Mouse (Mus musculus): ENCODE measurements around the gene Rras2. TPM values are rescaled to one million over a fixed set of nuclear protein-coding genes. Genes with fewer than 3 reads are reported as not detected.

Gene Rras2
- total RNA-seq, 1 experiment: 44.0 TPM

DNA sequence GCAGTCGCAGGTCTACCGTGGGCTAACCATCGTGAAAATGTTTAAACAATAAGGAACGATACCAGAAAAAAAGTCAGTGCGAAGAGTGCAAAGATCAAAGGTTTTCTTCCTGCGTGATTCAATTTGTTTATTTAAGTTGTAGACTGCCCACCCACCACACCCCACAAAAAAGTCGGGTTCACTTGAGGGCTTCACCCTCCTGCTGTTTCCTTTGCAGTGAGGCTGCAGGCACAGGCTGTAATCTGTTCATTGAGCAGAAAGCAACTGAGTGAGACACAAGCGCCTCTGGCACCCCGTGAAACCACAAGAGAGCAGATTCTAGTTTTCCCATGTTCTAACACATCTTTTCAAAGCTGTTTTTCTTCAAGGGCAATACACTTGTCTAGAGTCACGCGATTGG is 29.6 kb downstream of the Rras2 start:
- Histone ChIP-seq H3K4me3 (ENCODE audit: insufficient read depth in 1 of 2, low read depth in 1 of 2, low read length in 2 of 2, poor library complexity in 1 of 2, severe bottlenecking in 1 of 2) (no peak overlapping the region), H3K27ac (ENCODE audit: insufficient read depth, low read depth, low read length, poor library complexity, severe bottlenecking) (no peak overlapping the region), H3K4me1 (ENCODE audit: control insufficient read depth in 2 of 2, insufficient read depth in 2 of 2, low read length in 2 of 2, poor library complexity in 1 of 2) (peaks cover 18 to 21% of the 10 kb centered on the region in 2 experiments), H3K9me3 (ENCODE audit: control insufficient read depth, insufficient read depth, low read depth, low read length) (no peaks in the 10 kb centered on the region), H3K9ac (ENCODE audit: insufficient read depth, low read depth, low read length, poor library complexity, severe bottlenecking) (no peak overlapping the region), H3K36me3 (ENCODE audit: control insufficient read depth, insufficient read depth, low read length, poor library complexity, severe bottlenecking) (no peaks in the 10 kb centered on the region)
- in situ Hi-C loops (cut with MboI; ENCODE audit: low sequenced_read_pairs in 2 of 2, unreplicated experiment in 2 of 2): no loop called here
- TF ChIP-seq ZNF384 (IDR thresholded peaks at IDR 0.05; ENCODE audit: low read depth, low read length): no peak
- TF ChIP-seq MAFK (IDR thresholded peaks at IDR 0.05; ENCODE audit: insufficient read depth, low read depth, low read length): no peak
- TF ChIP-seq ZC3H11A (IDR thresholded peaks at IDR 0.05; ENCODE audit: borderline replicate concordance, low read depth, low read length): no peak
- TF ChIP-seq HCFC1 (IDR thresholded peaks at IDR 0.05; ENCODE audit: borderline replicate concordance, insufficient read depth, low read length): no peak
- no peak for DNase-seq (ENCODE audit: low read depth, low spot score)

DNA sequence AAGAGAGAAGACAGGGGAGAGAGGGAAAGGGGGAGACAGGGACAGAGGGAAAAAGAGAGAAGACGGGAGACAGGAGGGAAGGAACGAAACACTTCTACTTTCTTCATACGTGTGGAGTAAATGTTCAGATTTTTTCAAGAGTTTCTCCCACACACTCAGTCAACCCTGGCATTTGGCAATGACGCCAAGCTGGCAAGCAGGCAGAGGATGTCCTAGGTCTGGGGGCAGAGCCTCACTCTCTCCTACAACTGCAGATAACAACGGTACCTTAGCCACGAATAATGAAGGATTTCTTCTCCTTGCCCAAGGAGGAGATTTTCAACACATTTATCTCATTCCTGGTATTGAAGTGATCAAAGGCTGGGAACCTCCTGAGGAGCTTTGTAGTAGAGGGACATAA is 30.2 kb downstream of the Rras2 start:
- no peak for DNase-seq (ENCODE audit: low read depth, low spot score)
- H3K4me3 ChIP-seq (ENCODE audit: insufficient read depth in 1 of 2, low read depth in 1 of 2, low read length in 2 of 2, poor library complexity in 1 of 2, severe bottlenecking in 1 of 2): no peak overlapping the region
- in situ Hi-C loops (cut with MboI; ENCODE audit: low sequenced_read_pairs in 2 of 2, unreplicated experiment in 2 of 2): no loop called here
- H3K9me3 ChIP-seq (ENCODE audit: control insufficient read depth, insufficient read depth, low read depth, low read length): no peaks in the 10 kb centered on the region
- H3K9ac ChIP-seq (ENCODE audit: insufficient read depth, low read depth, low read length, poor library complexity, severe bottlenecking): no peak overlapping the region
- no peaks in the 10 kb centered on the region for H3K36me3 ChIP-seq (ENCODE audit: control insufficient read depth, insufficient read depth, low read length, poor library complexity, severe bottlenecking)
- no peak overlapping the region for H3K27ac ChIP-seq (ENCODE audit: insufficient read depth, low read depth, low read length, poor library complexity, severe bottlenecking)
- peaks cover 16 to 18% of the 10 kb centered on the region in 2 experiments for H3K4me1 ChIP-seq (ENCODE audit: control insufficient read depth in 2 of 2, insufficient read depth in 2 of 2, low read length in 2 of 2, poor library complexity in 1 of 2)
- TF ChIP-seq HCFC1 (IDR thresholded peaks at IDR 0.05; ENCODE audit: borderline replicate concordance, insufficient read depth, low read length): no peak
- TF ChIP-seq MAFK (IDR thresholded peaks at IDR 0.05; ENCODE audit: insufficient read depth, low read depth, low read length): no peak
- no peak for TF ChIP-seq ZNF384 (IDR thresholded peaks at IDR 0.05; ENCODE audit: low read depth, low read length)
- TF ChIP-seq ZC3H11A (IDR thresholded peaks at IDR 0.05; ENCODE audit: borderline replicate concordance, low read depth, low read length): no peak
- no peak for TF ChIP-seq CHD2 (IDR thresholded peaks at IDR 0.05; ENCODE audit: low read depth, low read length)

DNA sequence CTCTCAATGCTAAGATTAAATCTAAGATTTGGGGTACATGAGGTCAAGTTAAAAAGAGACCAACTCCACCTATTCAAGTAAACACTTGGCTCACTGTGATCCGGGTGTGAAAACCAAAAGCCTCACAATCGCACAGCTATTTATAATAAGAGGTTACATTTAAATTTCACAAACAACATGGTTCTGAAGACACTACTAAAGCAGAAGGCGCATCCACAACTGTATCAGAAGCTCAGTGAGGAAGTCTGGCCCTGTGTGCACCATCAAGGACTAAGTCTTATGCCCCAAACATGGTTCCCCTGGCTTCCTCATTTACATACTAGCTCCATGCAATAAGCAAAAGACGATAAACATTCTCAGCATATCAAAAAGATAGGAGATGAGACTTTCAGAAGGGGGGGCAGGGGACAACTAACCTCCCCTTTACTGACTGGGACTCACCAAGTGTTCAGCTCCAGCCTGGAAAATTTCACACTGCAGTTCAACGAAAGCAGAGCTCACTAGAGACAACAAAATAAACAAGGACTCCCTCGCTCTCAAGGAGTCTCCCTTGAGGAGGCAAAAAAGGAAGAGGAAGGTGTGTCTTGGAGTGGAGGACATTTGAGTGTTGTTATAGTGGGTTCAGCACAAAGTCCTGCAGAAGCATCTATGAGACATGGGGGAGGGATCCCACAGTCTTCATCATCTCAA is 31.4 kb downstream of the Rras2 start:
- H3K36me3 ChIP-seq (ENCODE audit: control insufficient read depth, insufficient read depth, low read length, poor library complexity, severe bottlenecking): no peaks in the 10 kb centered on the region
- no peak overlapping the region for H3K9ac ChIP-seq (ENCODE audit: insufficient read depth, low read depth, low read length, poor library complexity, severe bottlenecking)
- in situ Hi-C loops (cut with MboI; ENCODE audit: low sequenced_read_pairs in 2 of 2, unreplicated experiment in 2 of 2): no loop called here
- H3K27ac ChIP-seq (ENCODE audit: insufficient read depth, low read depth, low read length, poor library complexity, severe bottlenecking): no peak overlapping the region
- peaks cover 13 to 18% of the 10 kb centered on the region in 2 experiments for H3K4me1 ChIP-seq (ENCODE audit: control insufficient read depth in 2 of 2, insufficient read depth in 2 of 2, low read length in 2 of 2, poor library complexity in 1 of 2)
- H3K4me3 ChIP-seq (ENCODE audit: insufficient read depth in 1 of 2, low read depth in 1 of 2, low read length in 2 of 2, poor library complexity in 1 of 2, severe bottlenecking in 1 of 2): no peak overlapping the region
- TF ChIP-seq ZNF384 (IDR thresholded peaks at IDR 0.05; ENCODE audit: low read depth, low read length) (no peak), ZC3H11A (IDR thresholded peaks at IDR 0.05; ENCODE audit: borderline replicate concordance, low read depth, low read length) (no peak), HCFC1 (IDR thresholded peaks at IDR 0.05; ENCODE audit: borderline replicate concordance, insufficient read depth, low read length) (no peak), CHD2 (IDR thresholded peaks at IDR 0.05; ENCODE audit: low read depth, low read length) (no peak), MAFK (IDR thresholded peaks at IDR 0.05; ENCODE audit: insufficient read depth, low read depth, low read length) (no peak)
- DNase-seq (ENCODE audit: low read depth, low spot score): no peak
- no peaks in the 10 kb centered on the region for H3K9me3 ChIP-seq (ENCODE audit: control insufficient read depth, insufficient read depth, low read depth, low read length)

DNA sequence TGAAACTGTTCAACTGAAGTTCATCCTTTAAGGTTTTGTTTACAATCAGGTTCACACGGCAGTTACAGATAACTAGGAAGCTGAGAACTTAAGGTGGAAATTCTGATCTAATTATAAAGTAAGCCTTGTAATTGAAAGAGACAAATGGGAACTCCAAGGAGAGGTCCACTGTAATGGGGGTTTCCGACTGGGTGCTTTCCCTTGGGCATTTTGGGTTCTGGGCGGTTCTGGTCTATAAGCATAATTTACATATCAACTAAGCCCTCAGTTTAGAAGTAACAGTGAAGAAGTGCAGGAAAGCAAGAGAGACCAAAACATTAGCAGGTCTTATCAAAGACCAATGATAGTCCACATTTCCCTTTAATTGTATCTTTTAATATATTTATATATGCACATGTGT is 33.8 kb downstream of the Rras2 start:
- peaks cover 12 to 21% of the 10 kb centered on the region in 2 experiments for H3K4me1 ChIP-seq (ENCODE audit: control insufficient read depth in 2 of 2, insufficient read depth in 2 of 2, low read length in 2 of 2, poor library complexity in 1 of 2)
- no peak for TF ChIP-seq ZNF384 (IDR thresholded peaks at IDR 0.05; ENCODE audit: low read depth, low read length)
- TF ChIP-seq ZC3H11A (IDR thresholded peaks at IDR 0.05; ENCODE audit: borderline replicate concordance, low read depth, low read length): no peak
- no peak for TF ChIP-seq HCFC1 (IDR thresholded peaks at IDR 0.05; ENCODE audit: borderline replicate concordance, insufficient read depth, low read length)
- TF ChIP-seq CHD2 (IDR thresholded peaks at IDR 0.05; ENCODE audit: low read depth, low read length): no peak
- TF ChIP-seq MAFK (IDR thresholded peaks at IDR 0.05; ENCODE audit: insufficient read depth, low read depth, low read length): no peak
- DNase-seq (ENCODE audit: low read depth, low spot score): no peak
- no peak overlapping the region for H3K4me3 ChIP-seq (ENCODE audit: insufficient read depth in 1 of 2, low read depth in 1 of 2, low read length in 2 of 2, poor library complexity in 1 of 2, severe bottlenecking in 1 of 2)
- H3K27ac ChIP-seq (ENCODE audit: insufficient read depth, low read depth, low read length, poor library complexity, severe bottlenecking): no peak overlapping the region
- no peak overlapping the region for H3K9ac ChIP-seq (ENCODE audit: insufficient read depth, low read depth, low read length, poor library complexity, severe bottlenecking)
- in situ Hi-C loops (cut with MboI; ENCODE audit: low sequenced_read_pairs in 2 of 2, unreplicated experiment in 2 of 2): no loop called here
- no peaks in the 10 kb centered on the region for H3K36me3 ChIP-seq (ENCODE audit: control insufficient read depth, insufficient read depth, low read length, poor library complexity, severe bottlenecking)
- no peaks in the 10 kb centered on the region for H3K9me3 ChIP-seq (ENCODE audit: control insufficient read depth, insufficient read depth, low read depth, low read length)
